Mouse (Mus musculus) erythroblast, embryonic 14.5 days (primary cell): ENCODE results near the gene Ubash3b. TPM values are rescaled to one million over a fixed set of nuclear protein-coding genes. Genes with fewer than 3 reads are reported as not detected.

Experiments used
- H3K27me3 ChIP-seq: 2 replicates; pipeline ENCODE4 v1.6.1; 2012; ENCODE audit warnings: inconsistent platforms; ENCODE audit not compliant: control insufficient read depth
- H3K36me3 ChIP-seq: 2 replicates; pipeline ENCODE4 v1.6.1; 2012; ENCODE audit warnings: mild to moderate bottlenecking, inconsistent platforms; ENCODE audit not compliant: control insufficient read depth
- H3K4me1 ChIP-seq: 2 replicates; pipeline ENCODE4 v1.6.1; 2012; ENCODE audit warnings: inconsistent platforms; ENCODE audit not compliant: control insufficient read depth
- H3K4me3 ChIP-seq: replicated peaks from 2 replicates; pipeline ENCODE3; 2012; ENCODE audit warnings: moderate library complexity, mild to moderate bottlenecking, inconsistent platforms
- H3K9me3 ChIP-seq: 2 replicates; pipeline ENCODE4 v1.6.1; 2012; ENCODE audit warnings: low read length, inconsistent platforms, mixed read lengths; ENCODE audit not compliant: control insufficient read depth
- GATA1 ChIP-seq: IDR thresholded peaks from 2 replicates; pipeline ENCODE4 v1.6.1; 2012; ENCODE audit warnings: low read length, inconsistent platforms, mixed read lengths
- TAL1 ChIP-seq: IDR thresholded peaks from 3 replicates; pipeline ENCODE4 v1.6.1; 2012; ENCODE audit warnings: low read length, inconsistent platforms, mixed read lengths
- polyA plus RNA-seq: library from polyadenylated mRNA; stranded (reverse); fragments of >175 nt; gene quantifications from 2 replicates; pipeline ENCODE4 v1.2.3, GENCODE M21; 2012

Gene Ubash3b
- polyA plus RNA-seq, 1 experiment: 0.07 TPM

DNA sequence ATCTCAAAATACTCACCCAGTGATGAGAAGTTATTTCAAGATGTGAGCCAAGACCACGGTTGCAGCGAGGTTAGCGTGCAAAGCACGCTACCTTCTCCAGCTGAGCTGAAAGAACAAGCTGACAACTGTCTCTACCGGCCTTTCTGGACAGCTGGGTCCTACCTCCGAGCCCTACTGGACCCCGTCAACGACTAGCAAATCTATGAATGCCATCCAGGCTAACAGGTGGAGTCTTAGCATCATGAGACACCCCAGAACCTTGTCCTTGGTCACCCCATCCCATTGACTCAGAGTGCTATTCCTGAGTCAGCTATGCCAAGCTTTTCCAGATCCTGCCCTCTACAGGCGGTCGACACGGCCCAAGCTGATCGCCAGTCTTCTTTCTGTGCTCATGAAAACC lies 69.5 kb downstream of the Ubash3b start:
- TF ChIP-seq GATA1 (no peak), TAL1 (no peak)
- Histone ChIP-seq H3K9me3 (no peaks in the 10 kb centered on the region), H3K27me3 (no peaks in the 10 kb centered on the region), H3K4me3 (no peak overlapping the region), H3K36me3 (no peaks in the 10 kb centered on the region), H3K4me1 (no peaks in the 10 kb centered on the region; the same call in 1 of the 2 replicates)

DNA sequence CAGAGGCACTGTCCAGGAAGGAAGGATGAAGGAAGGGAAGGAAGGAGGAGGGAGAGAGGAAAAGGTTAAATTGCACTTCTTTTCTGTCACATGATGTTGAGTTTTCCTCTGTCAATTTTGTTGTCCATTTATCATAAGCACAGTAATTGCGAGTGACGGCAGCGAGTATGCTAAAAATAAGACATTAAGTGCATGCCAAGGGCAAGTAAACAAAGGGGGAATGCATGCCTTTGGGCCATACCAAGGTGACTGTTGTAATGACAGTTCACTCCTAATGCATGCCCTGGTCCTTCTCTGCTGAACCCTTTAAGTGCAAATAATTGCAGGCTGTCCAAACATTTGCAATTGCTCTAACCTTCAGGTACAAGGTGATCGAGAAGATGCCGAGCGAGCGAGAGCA lies 70.3 kb downstream of the Ubash3b start:
- Histone ChIP-seq H3K4me3 (no peak overlapping the region), H3K27me3 (no peaks in the 10 kb centered on the region), H3K36me3 (no peaks in the 10 kb centered on the region), H3K9me3 (no peaks in the 10 kb centered on the region), H3K4me1 (no peaks in the 10 kb centered on the region; the same call in 1 of the 2 replicates)
- TF ChIP-seq GATA1 (no peak), TAL1 (no peak)

DNA sequence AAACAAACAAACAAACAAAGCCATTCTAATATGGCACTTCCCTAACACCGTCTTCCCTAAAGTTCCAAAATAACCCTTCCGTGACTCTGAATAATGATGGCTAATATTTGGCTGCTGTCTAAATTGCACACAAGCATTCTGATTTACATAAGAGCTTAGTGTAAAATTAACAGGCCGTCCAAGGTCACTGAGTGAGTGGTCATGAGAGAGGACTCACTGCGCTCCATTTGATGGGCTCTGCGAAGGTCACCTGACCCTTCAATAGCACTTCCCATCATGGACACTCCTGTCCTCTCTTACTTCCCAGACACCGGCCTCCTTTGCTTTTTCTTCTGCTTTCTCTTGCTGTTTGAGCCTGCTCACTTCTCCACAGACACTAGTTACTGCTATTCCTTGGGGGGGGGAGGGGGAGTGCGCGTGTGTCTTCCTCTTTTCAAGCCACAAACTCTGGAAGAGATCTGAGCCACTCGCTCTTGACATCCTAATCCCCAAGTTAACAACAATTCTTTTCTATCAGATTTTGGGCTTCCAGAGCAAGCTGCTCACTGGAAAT lies 73.6 kb downstream of the Ubash3b start:
- Histone ChIP-seq H3K9me3 (no peaks in the 10 kb centered on the region), H3K36me3 (no peaks in the 10 kb centered on the region), H3K27me3 (0 out of 2 replicates have a peak, but pooled peaks cover 2% of the 10 kb centered on the region), H3K4me1 (peaks cover 18% of the 10 kb centered on the region), H3K4me3 (no peak overlapping the region)
- TF ChIP-seq TAL1 (no peak), GATA1 (no peak)

DNA sequence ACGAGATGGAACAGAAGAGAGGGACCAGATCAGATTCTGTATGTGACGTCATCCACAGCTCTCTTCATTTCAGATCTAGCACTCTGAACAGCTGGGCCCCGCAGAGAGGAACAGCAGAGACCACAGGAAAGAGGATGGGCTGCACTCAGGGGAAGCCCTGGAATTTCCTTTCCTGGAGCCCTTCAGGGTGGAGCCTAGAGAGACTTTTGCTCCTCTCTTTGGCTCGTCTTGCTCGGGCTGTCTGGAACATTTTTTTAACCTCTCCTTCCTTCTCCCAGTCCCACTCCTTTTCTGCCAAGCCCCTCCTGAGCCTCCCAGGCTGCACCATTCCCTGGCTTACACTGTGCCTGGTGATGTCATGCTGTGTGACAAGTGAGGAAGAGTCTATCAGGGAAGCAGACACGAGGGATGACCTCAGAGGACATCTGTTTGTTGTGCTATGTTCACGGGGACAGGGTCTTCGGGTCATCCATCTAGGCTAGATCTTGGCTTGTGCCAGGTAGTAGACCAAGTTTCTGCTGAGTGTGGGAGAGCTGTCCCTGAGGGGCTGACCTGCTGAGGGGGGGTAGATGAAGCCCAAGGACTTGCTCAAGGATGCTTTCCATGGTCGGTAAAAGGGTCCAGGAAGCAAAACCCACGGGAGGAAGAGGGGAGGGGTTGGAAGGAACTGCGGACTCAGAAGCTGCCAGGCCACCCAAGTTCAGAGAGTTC lies 77.2 kb downstream of the Ubash3b start:
- Histone ChIP-seq H3K9me3 (no peaks in the 10 kb centered on the region), H3K27me3 (0 out of 2 replicates have a peak, but pooled peaks cover 2% of the 10 kb centered on the region), H3K4me3 (no peak overlapping the region), H3K36me3 (no peaks in the 10 kb centered on the region), H3K4me1 (peaks cover 47% of the 10 kb centered on the region)
- TF ChIP-seq GATA1 (no peak), TAL1 (no peak)

DNA sequence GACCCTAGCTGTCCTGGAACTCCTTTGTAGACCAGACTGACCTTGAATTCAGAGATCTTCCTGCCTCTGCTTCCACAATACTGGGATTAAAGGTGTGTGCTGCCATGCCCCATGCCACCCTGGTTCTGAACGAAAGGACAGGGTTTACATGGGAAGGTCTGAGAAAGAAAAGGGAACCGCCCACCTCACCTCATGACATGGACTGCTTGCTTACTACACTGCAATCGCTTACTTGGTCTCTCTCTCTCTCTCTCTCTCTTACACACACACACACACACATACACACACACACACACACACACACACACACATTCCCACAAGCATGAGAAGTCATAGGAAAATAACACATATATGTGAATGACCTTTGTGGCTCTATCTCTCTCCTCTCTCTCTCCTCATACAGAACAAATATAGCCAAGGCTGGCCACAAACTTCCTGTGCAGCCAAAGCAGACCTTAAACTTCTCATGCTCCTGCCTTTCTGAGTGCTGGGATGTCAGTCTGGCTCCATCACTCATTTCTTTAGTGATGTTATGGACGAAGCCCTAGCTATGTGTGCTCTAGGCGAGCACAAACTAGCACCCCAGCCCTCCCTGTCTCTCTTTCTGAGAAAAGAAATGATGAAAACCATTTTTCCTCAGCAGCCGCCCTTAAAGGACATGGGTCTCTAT lies 78.0 kb downstream of the Ubash3b start:
- H3K27me3 ChIP-seq: 0 out of 2 replicates have a peak, but pooled peaks cover 2% of the 10 kb centered on the region
- H3K4me1 ChIP-seq: peaks cover 55% of the 10 kb centered on the region
- no peaks in the 10 kb centered on the region for H3K9me3 ChIP-seq
- no peaks in the 10 kb centered on the region for H3K36me3 ChIP-seq
- no peak for TF ChIP-seq TAL1
- TF ChIP-seq GATA1: no peak
- H3K4me3 ChIP-seq: no peak overlapping the region

DNA sequence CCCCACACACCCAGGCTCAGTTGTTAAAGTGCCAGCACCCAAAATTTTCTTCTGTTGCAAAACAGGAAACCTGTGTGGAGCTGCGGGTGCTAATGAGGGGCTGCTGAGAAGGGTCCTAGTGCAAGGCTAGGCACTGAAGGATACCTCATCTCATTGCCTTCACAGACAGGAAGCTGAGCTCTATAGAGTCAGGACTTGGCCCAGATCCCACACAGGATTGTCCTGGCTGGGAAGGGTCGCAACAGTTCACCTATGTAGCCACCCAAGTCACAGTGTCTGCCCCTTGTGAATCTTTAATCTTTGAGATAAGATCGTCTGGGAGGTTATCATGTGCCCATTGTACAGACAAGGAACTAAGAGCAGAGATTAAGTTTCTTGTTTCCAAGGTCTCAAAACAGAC lies 78.6 kb downstream of the Ubash3b start:
- H3K9me3 ChIP-seq: no peaks in the 10 kb centered on the region
- H3K36me3 ChIP-seq: no peaks in the 10 kb centered on the region
- no peak overlapping the region for H3K4me3 ChIP-seq
- peaks cover 61% of the 10 kb centered on the region for H3K4me1 ChIP-seq
- 0 out of 2 replicates have a peak, but pooled peaks cover 2% of the 10 kb centered on the region for H3K27me3 ChIP-seq
- TF ChIP-seq TAL1: no peak
- no peak for TF ChIP-seq GATA1

DNA sequence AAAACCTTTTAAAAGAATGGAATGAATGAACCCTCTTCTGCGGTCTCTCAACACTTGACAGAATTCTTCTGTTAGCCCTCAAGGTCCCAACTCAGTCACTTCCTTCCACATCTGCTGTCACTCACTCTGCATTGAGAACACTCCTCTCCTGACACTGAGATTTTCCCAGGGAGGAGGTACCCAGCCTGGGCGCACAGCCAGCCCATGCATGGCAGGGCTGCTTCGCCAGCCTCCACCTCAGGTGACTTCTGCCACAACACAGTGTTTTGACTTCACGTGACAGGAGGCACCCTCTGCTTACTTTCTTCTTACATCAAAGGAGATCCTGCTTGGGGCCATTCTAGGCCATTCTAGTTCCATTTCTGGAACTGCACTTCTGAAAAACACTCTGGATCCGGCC lies 80.6 kb downstream of the Ubash3b start:
- Histone ChIP-seq H3K9me3 (no peaks in the 10 kb centered on the region), H3K4me3 (no peak overlapping the region), H3K36me3 (no peaks in the 10 kb centered on the region), H3K4me1 (peaks cover 80% of the 10 kb centered on the region), H3K27me3 (0 out of 2 replicates have a peak, but pooled peaks cover 2% of the 10 kb centered on the region)
- TF ChIP-seq TAL1 (no peak), GATA1 (no peak)

DNA sequence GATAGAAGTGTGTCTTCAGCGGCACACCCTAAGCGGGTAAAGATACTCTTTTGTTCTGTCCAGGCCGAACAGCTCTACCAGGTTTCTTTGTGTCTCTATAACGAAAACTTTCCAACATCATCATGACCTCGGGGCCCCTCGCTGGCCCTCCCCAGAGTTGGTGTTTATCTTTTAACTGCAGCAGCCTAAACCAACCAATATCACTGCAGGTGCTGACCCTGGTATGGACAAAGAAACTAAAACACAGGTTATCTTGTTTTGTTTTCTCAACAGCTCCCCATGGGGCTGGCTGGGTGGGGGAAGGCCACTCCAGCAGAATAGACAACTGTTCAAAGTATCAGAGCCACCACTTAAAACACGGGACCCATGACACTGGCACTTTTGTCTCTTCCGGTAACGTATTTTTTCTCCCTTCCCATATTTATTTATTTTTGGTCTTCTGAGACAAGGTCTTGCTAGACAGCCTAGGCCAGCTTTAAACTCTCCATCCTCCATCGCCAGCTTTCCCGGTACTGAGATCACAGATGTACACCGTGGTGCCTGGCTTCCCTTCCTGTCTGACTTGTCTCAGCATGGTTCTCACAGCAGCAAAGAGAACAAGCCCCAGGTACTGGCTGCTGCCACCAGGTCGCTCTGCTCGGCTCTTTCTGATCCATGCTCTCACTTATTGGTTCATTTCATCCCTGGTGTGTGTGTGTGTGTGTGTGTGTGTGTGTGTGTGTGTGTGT lies 81.9 kb downstream of the Ubash3b start:
- no peak for TF ChIP-seq GATA1
- TF ChIP-seq TAL1: peak; percentile 44
- Histone ChIP-seq H3K27me3 (0 out of 2 replicates have a peak, but pooled peaks cover 2% of the 10 kb centered on the region), H3K4me1 (peaks cover 90% of the 10 kb centered on the region), H3K4me3 (peak overlapping the region; percentile 42), H3K9me3 (no peaks in the 10 kb centered on the region), H3K36me3 (no peaks in the 10 kb centered on the region)
